Mouse (Mus musculus) CH12.LX (cell line): ENCODE results near the gene Birc6. TPM values are rescaled to one million over a fixed set of nuclear protein-coding genes. Genes with fewer than 3 reads are reported as not detected.

Experiments
- DNase-seq: peaks from one replicate; pipeline ENCODE4 v3.0.0-alpha.2; 2013; ENCODE audit errors: extremely low read depth
- H3K27ac ChIP-seq: 2 replicates; pipeline ENCODE4 v1.5.1; 2012; ENCODE audit warnings: low read depth, mild to moderate bottlenecking, control low read depth, moderate library complexity; ENCODE audit not compliant: insufficient read depth
- H3K27me3 ChIP-seq: replicated peaks from 2 replicates; pipeline ENCODE3; 2012; ENCODE audit warnings: inconsistent platforms
- H3K36me3 ChIP-seq, 2 experiments: replicated peaks in 1 of 2; 2 replicates each; pipeline versions ENCODE3 to v1.6.1; 2012; ENCODE audit warnings: inconsistent platforms in 1 of 2, low read length in 1 of 2, mild to moderate bottlenecking in 1 of 2, mixed read lengths in 1 of 2, moderate library complexity in 1 of 2; ENCODE audit not compliant: control insufficient read depth in 1 of 2, insufficient read depth in 1 of 2
- H3K4me1 ChIP-seq, 2 experiments: 2 replicates each; pipeline ENCODE4 v1.6.1; 2012; ENCODE audit warnings: inconsistent platforms in 1 of 2, moderate library complexity in 1 of 2; ENCODE audit not compliant: insufficient read depth in 2 of 2, control insufficient read depth in 1 of 2
- H3K4me2 ChIP-seq: 2 replicates; pipeline ENCODE4 v1.6.1; 2012; ENCODE audit warnings: low read depth, mild to moderate bottlenecking, control low read depth; ENCODE audit not compliant: poor library complexity, insufficient read depth, severe bottlenecking
- H3K4me3 ChIP-seq, 3 experiments: fragments of 150-350 bp in 1 of 3; sonication (generic) in 1 of 3; replicated peaks in 1 of 3; 2 replicates each; pipeline versions ENCODE3 to v1.5.1; 2011 to 2012; ENCODE audit warnings: low read depth in 2 of 3, low read length in 2 of 3, mild to moderate bottlenecking in 2 of 3, moderate library complexity in 2 of 3, control low read depth in 1 of 3, improper control_type of control experiment in 1 of 3, inconsistent platforms in 1 of 3, mixed read lengths in 1 of 3; ENCODE audit not compliant: poor library complexity in 1 of 3
- H3K79me2 ChIP-seq: replicated peaks from 2 replicates; pipeline ENCODE4 v1.6.1; 2012; ENCODE audit warnings: mild to moderate bottlenecking, moderate library complexity; ENCODE audit not compliant: control insufficient read depth, poor library complexity, insufficient read depth, severe bottlenecking; ENCODE audit errors: extremely low read depth
- H3K9ac ChIP-seq: 2 replicates; pipeline ENCODE4 v1.6.1; 2012; ENCODE audit warnings: low read depth, mild to moderate bottlenecking, control low read depth, moderate library complexity; ENCODE audit not compliant: insufficient read depth
- H3K9me3 ChIP-seq: replicated peaks from 2 replicates; pipeline ENCODE3; 2012; ENCODE audit warnings: low read length, inconsistent platforms, mixed read lengths
- CHD1 ChIP-seq: IDR thresholded peaks from 2 replicates; pipeline ENCODE4 v1.6.1; 2012; ENCODE audit warnings: low read depth, low read length, improper control_type of control experiment, inconsistent platforms
- E2F4 ChIP-seq: IDR thresholded peaks from 2 replicates; pipeline ENCODE4 v1.6.1; 2011; ENCODE audit warnings: low read depth, low read length, improper control_type of control experiment; ENCODE audit not compliant: insufficient replicate concordance
- ELF1 ChIP-seq: IDR thresholded peaks from 2 replicates; pipeline ENCODE4 v1.6.1; 2014; ENCODE audit warnings: low read depth, mild to moderate bottlenecking, inconsistent platforms, low read length, improper control_type of control experiment
- ETS1 ChIP-seq: conservative IDR thresholded peaks from 2 replicates; pipeline ENCODE4 v1.6.1; 2012; ENCODE audit warnings: low read depth, mild to moderate bottlenecking, inconsistent platforms, low read length, improper control_type of control experiment, moderate library complexity
- GABPA ChIP-seq: IDR thresholded peaks from 2 replicates; pipeline ENCODE4 v1.6.1; 2012; ENCODE audit warnings: low read depth, low read length, improper control_type of control experiment, inconsistent platforms; ENCODE audit not compliant: insufficient replicate concordance
- IRF4 ChIP-seq: IDR thresholded peaks from 2 replicates; pipeline ENCODE4 v1.6.1; 2014; ENCODE audit warnings: low read depth, mild to moderate bottlenecking, inconsistent platforms, low read length, improper control_type of control experiment
- JUN ChIP-seq: IDR thresholded peaks from 2 replicates; pipeline ENCODE4 v1.6.1; 2011; ENCODE audit warnings: low read depth, mild to moderate bottlenecking, low read length, improper control_type of control experiment, moderate library complexity; ENCODE audit not compliant: insufficient read depth
- JUND ChIP-seq: conservative IDR thresholded peaks from 2 replicates; pipeline ENCODE4 v1.6.1; 2011; ENCODE audit warnings: low read depth, low read length, improper control_type of control experiment
- KAT2A ChIP-seq: IDR thresholded peaks from 2 replicates; pipeline ENCODE4 v1.6.1; 2012; ENCODE audit warnings: low read length, improper control_type of control experiment, inconsistent platforms; ENCODE audit not compliant: insufficient replicate concordance
- MAFK ChIP-seq: IDR thresholded peaks from 2 replicates; pipeline ENCODE4 v1.6.1; 2011; ENCODE audit warnings: low read length, improper control_type of control experiment; ENCODE audit not compliant: insufficient replicate concordance
- MAX ChIP-seq: IDR thresholded peaks from 2 replicates; pipeline ENCODE4 v1.6.1; 2011; ENCODE audit warnings: low read length, improper control_type of control experiment
- MAZ ChIP-seq: IDR thresholded peaks from 2 replicates; pipeline ENCODE4 v1.6.1; 2012; ENCODE audit warnings: low read depth, mild to moderate bottlenecking, inconsistent platforms, low read length, improper control_type of control experiment, moderate library complexity
- MEF2A ChIP-seq: IDR thresholded peaks from 2 replicates; pipeline ENCODE4 v1.6.1; 2014; ENCODE audit warnings: low read depth, mild to moderate bottlenecking, inconsistent platforms, low read length, improper control_type of control experiment, borderline replicate concordance
- MXI1 ChIP-seq: IDR thresholded peaks from 2 replicates; pipeline ENCODE4 v1.6.1; 2011; ENCODE audit warnings: mild to moderate bottlenecking, low read depth, low read length, improper control_type of control experiment
- MYC ChIP-seq: IDR thresholded peaks from 2 replicates; pipeline ENCODE4 v1.6.1; 2011; ENCODE audit warnings: low read depth, mild to moderate bottlenecking, improper control_type of control experiment, low read length
- NELFE ChIP-seq: IDR thresholded peaks from 2 replicates; pipeline ENCODE4 v1.6.1; 2011; ENCODE audit warnings: low read depth, low read length, improper control_type of control experiment
- NRF1 ChIP-seq: IDR thresholded peaks from 2 replicates; pipeline ENCODE4 v1.6.1; 2014; ENCODE audit warnings: low read depth, mild to moderate bottlenecking, inconsistent platforms, low read length, improper control_type of control experiment, moderate library complexity
- PAX5 ChIP-seq: IDR thresholded peaks from 2 replicates; pipeline ENCODE4 v1.6.1; 2012; ENCODE audit warnings: low read length, inconsistent platforms, mixed read lengths
- RAD21 ChIP-seq: IDR thresholded peaks from 2 replicates; pipeline ENCODE4 v1.6.1; 2011; ENCODE audit warnings: low read depth, mild to moderate bottlenecking, low read length, improper control_type of control experiment, moderate library complexity
- RCOR1 ChIP-seq: conservative IDR thresholded peaks from 2 replicates; pipeline ENCODE4 v1.6.1; 2012; ENCODE audit warnings: low read depth, mild to moderate bottlenecking, inconsistent platforms, low read length, improper control_type of control experiment
- SIN3A ChIP-seq: IDR thresholded peaks from 2 replicates; pipeline ENCODE4 v1.6.1; 2012; ENCODE audit warnings: low read length, improper control_type of control experiment, inconsistent platforms
- SMC3 ChIP-seq: IDR thresholded peaks from 2 replicates; pipeline ENCODE4 v1.6.1; 2011; ENCODE audit warnings: low read depth, low read length, improper control_type of control experiment
- TBP ChIP-seq: conservative IDR thresholded peaks from 2 replicates; pipeline ENCODE4 v1.6.1; 2011; ENCODE audit warnings: low read depth, low read length, improper control_type of control experiment
- UBTF ChIP-seq: IDR thresholded peaks from 2 replicates; pipeline ENCODE4 v1.6.1; 2012; ENCODE audit warnings: low read depth, mild to moderate bottlenecking, inconsistent platforms, low read length, improper control_type of control experiment, moderate library complexity
- USF1 ChIP-seq: IDR thresholded peaks from 2 replicates; pipeline ENCODE4 v1.6.1; 2014; ENCODE audit warnings: low read depth, mild to moderate bottlenecking, inconsistent platforms, low read length, improper control_type of control experiment
- USF2 ChIP-seq: conservative IDR thresholded peaks from 2 replicates; pipeline ENCODE4 v1.6.1; 2011; ENCODE audit warnings: low read depth, low read length, improper control_type of control experiment
- ZC3H11A ChIP-seq: IDR thresholded peaks from 2 replicates; pipeline ENCODE4 v1.6.1; 2012; ENCODE audit warnings: low read depth, mild to moderate bottlenecking, inconsistent platforms, low read length, improper control_type of control experiment
- ZKSCAN1 ChIP-seq: IDR thresholded peaks from 2 replicates; pipeline ENCODE4 v1.6.1; 2012; ENCODE audit warnings: low read depth, inconsistent platforms, low read length, improper control_type of control experiment, borderline replicate concordance
- ZMIZ1 ChIP-seq: IDR thresholded peaks from 2 replicates; pipeline ENCODE4 v1.6.1; 2012; ENCODE audit warnings: low read depth, mild to moderate bottlenecking, inconsistent platforms, low read length, improper control_type of control experiment
- ZNF384 ChIP-seq: IDR thresholded peaks from 2 replicates; pipeline ENCODE4 v1.6.1; 2012; ENCODE audit warnings: low read depth, low read length, improper control_type of control experiment, inconsistent platforms
- dilution Hi-C: fragments of 300-500 bp; cut with MboI; formaldehyde crosslinking; loops from 2 replicates; pipeline ENCODE4 v1.14.3; 2020; ENCODE audit warnings: low sequenced_read_pairs; ENCODE audit not compliant: extremely low pct_unique_long_range_greater_than_20kb, extremely low pct_ligation_motif_present
- in situ Hi-C: fragments of 300-500 bp; cut with MboI; formaldehyde crosslinking; loops from 3 replicates; pipeline ENCODE4 v1.14.3; 2019; ENCODE audit warnings: low sequenced_read_pairs, low pct_ligation_motif_present, low pct_unique_long_range_greater_than_20kb, mixed read lengths
- polyA plus RNA-seq: library from polyadenylated mRNA; unstranded; fragments of >175 nt; gene quantifications from 2 replicates; pipeline ENCODE4 v1.2.1, GENCODE M21; 2012; ENCODE audit warnings: low read depth; ENCODE audit not compliant: insufficient read length
- total RNA-seq, 2 experiments: library from RNA; depleted of rRNA; stranded (reverse); fragments of 300-350 nt in 1 of 2; fragments of >200 nt in 1 of 2; gene quantifications; 2 replicates each; pipeline ENCODE4 v1.2.3; 2012 to 2014

Birc6 gene
- total and polyA plus RNA-seq, 3 experiments: 55.5 to 78.7 (median 57.2) TPM

DNA sequence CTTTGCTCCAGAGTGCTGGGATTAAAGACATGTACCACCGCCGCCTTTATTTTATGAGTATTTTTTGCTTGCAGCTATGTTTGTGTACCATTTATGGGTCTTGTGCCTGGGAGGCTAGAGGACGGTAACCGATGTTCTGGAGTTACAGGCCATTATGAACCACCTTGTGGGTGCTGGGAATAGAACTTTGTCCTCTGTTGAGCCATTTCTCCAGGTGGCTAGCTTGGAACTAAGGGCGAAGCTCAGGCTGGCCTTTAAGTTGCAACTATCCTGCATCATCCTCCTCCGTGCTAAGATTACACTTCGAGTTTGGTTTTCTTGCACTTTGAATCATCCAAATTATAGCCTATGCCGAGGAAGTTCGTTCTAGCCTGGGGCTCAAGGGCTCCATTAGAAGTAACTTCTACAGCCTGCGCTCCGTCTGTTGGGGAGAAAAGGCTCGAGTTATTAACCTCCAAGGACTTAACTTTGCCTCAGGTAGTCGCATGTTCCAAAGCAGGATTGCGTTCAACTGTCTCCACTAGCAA, 189.1 kb downstream of the Birc6 start:
- peaks cover 16% of the 10 kb centered on the region for H3K79me2 ChIP-seq
- in situ Hi-C loops (no loop called here), dilution Hi-C loops (no loop called here)
- H3K4me1 ChIP-seq: peaks cover 4 to 19% of the 10 kb centered on the region in 2 experiments; a peak in 3 of 4 replicates
- peak overlapping the region; percentile 99 for H3K4me2 ChIP-seq
- peaks cover 3% of the 10 kb centered on the region for H3K27me3 ChIP-seq
- H3K27ac ChIP-seq: no peak overlapping the region
- TF ChIP-seq MEF2A (0 out of 2 replicates have a peak, but pooled peaks have one; percentile 2), IRF4 (no peak)
- H3K9ac ChIP-seq: peak overlapping the region; percentile 81
- peak overlapping the region; percentile 88 to 95 (median 89) for H3K4me3 ChIP-seq
- no peaks in the 10 kb centered on the region for H3K9me3 ChIP-seq
- DNase-seq: no peak
- H3K36me3 ChIP-seq: peaks cover 18 to 34% of the 10 kb centered on the region in 2 experiments

DNA sequence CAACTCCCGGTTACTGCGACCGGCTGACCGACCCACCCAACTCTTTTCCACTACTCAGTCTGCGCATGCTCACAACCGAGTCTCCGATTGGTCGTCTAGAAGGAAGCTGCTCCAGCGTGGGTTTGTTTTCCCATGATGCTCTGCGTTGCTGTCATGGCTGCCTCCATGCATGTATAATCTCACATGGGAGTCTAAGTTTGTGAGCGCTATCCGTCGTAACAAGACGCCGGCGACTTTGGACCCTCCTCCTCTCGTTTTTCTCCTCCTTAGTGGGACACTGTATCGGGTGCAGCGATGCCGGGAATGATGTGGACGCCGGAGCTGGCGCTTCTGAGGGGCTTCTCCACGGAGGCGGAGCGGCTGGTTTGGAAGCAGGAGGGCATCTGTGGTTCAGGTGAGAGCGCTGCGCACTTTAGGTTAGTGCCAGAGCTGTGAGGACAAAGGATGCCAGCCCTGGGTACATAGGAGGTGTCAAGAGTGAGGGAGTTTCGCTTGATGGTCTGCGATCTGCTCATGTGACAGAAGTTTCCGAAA, 189.6 kb downstream of the Birc6 start, which contains the start of gene Ttc27:
Gene Ttc27 (plus strand): TSS at position 115 of the 534 bp plus-strand sequence.
- H3K27ac ChIP-seq: peak within 1 kb of the TSS; percentile 33; the same call in 1 of the 2 replicates
- in situ Hi-C loops: no loop called here
- H3K4me2 ChIP-seq: peak within 1 kb of the TSS; percentile 99
- TF ChIP-seq USF2 (no peak), MAX (peak; percentile 98), NELFE (peak; percentile 80), SMC3 (no peak), E2F4 (no peak), ZC3H11A (no peak), CHD1 (no peak), NRF1 (peak; percentile 88), RAD21 (no peak), USF1 (peak; percentile 6; the same call in 1 of the 2 replicates), PAX5 (no peak), TBP (peak; percentile 87), MAFK (no peak), GABPA (no peak), JUN (no peak), ZNF384 (peak; percentile 36; the same call in 1 of the 2 replicates), MAZ (no peak), ETS1 (0 out of 2 replicates have a peak, but pooled peaks have one; percentile 4), JUND (no peak), MEF2A (0 out of 2 replicates have a peak, but pooled peaks have one; percentile 4), MXI1 (peak; percentile 100), SIN3A (peak; percentile 99), MYC (peak; percentile 93), ZKSCAN1 (no peak), KAT2A (0 out of 2 replicates have a peak, but pooled peaks have one; percentile 65), ELF1 (peak; percentile 91), ZMIZ1 (peak; percentile 64; the same call in 1 of the 2 replicates), RCOR1 (no peak), UBTF (no peak)

More for the DNA sequence above, 189.6 kb downstream of the Birc6 start, which contains the start of gene Ttc27:
- Histone ChIP-seq H3K4me3 (peak within 1 kb of the TSS; percentile 88 to 95 (median 89)), H3K9me3 (no peaks in the 10 kb centered on the region), H3K27me3 (peaks cover 3% of the 10 kb centered on the region), H3K79me2 (peaks cover 16% of the 10 kb centered on the region), H3K9ac (peak within 1 kb of the TSS; percentile 85), H3K36me3 (peaks cover 22 to 39% of the 10 kb centered on the region in 2 experiments), H3K4me1 (peaks cover 4 to 19% of the 10 kb centered on the region in 2 experiments; a peak in 3 of 4 replicates)
- DNase-seq: peak; percentile 99
- dilution Hi-C loops: no loop called here
